Mouse (Mus musculus) bone marrow macrophage, adult 2 months (primary cell): ENCODE measurements around the gene Nlrp4f.

Source experiments
- CTCF ChIP-seq: IDR thresholded peaks from 2 replicates; pipeline ENCODE4 v1.5.1; 2012; ENCODE audit warnings: low read depth, mild to moderate bottlenecking, low read length, moderate library complexity
- POLR2A ChIP-seq: IDR thresholded peaks from 2 replicates; pipeline ENCODE4 v1.6.1; 2012; ENCODE audit warnings: mild to moderate bottlenecking, low read depth, low read length, borderline replicate concordance

- TF ChIP-seq POLR2A (no peak), CTCF (no peak)
Observed at GRCm38 (mm10) chr13:65243273-65243672, 37.5 kb upstream of the Nlrp4f start.
